ENCODE assay signal across 8 mouse cellular contexts in genomic region chr4:140252369-140252768, GRCm38 (mm10).
A peak's percentile ranks its signal among the peaks of the same experiment; 100 is the strongest.
DNase-seq lines count a peak whose midpoint lies in the region; ATAC-seq lines count a peak whose summit lies in the region.

No protein-coding gene starts in this region.

- DNase-seq in cerebellum, adult 8-10 months = peak; percentile 79
- DNase-seq in kidney, postnatal 4 days = peak; percentile 31 to 33
- no peak for DNase-seq in kidney, postnatal 14 days
- peak; percentile 21 for DNase-seq in 416B (ENCODE audit: low read depth)
- DNase-seq in cerebellum, postnatal 25 days = peak; percentile 76 to 86
- DNase-seq in thymus, postnatal 14 days = no peak
- no peak for DNase-seq in urinary bladder, postnatal 14 days (ENCODE audit: low spot score)

- no peak for ATAC-seq in cerebellum, adult (ENCODE audit: insufficient number of reproducible peaks, low FRiP score, low TSS enrichment)

Comparison
In these comparisons a context has a peak if more than half of its experiments do, and no peak if none do; other contexts are left out.
1. DNase-seq: peak in cerebellum, adult 8-10 months (single experiment), kidney, postnatal 4 days (2 of 2), 416B (single experiment) and cerebellum, postnatal 25 days (2 of 2); none in kidney, postnatal 14 days (single experiment), thymus, postnatal 14 days (single experiment) and urinary bladder, postnatal 14 days (single experiment).